Mouse (Mus musculus) stomach, postnatal 0 days (tissue): ENCODE data around the gene Rab11fip4. TPM values are rescaled to one million over a fixed set of nuclear protein-coding genes. Genes with fewer than 3 reads are reported as not detected.

Experiments
- ATAC-seq: fragments of 200-750 bp; cut with Nextera tagmentation; 2 replicates; pipeline ENCODE4 v1.8.0; 2017; ENCODE audit not compliant: low FRiP score, low TSS enrichment
- DNase-seq: peaks from one replicate; pipeline ENCODE4 v3.0.0-alpha.2; 2016; ENCODE audit warnings: low spot score
- H3K27ac ChIP-seq: fragments of 300-500 bp; sonication (generic); replicated peaks from 2 replicates; pipeline ENCODE4 v1.5.1; 2014; ENCODE audit warnings: mild to moderate bottlenecking, control low read depth
- H3K27me3 ChIP-seq: fragments of 300-500 bp; sonication (generic); 2 replicates; pipeline ENCODE4 v1.6.1; 2014; ENCODE audit warnings: low read length; ENCODE audit not compliant: control insufficient read depth, insufficient read depth
- H3K36me3 ChIP-seq: fragments of 300-500 bp; sonication (generic); 2 replicates; pipeline ENCODE4 v1.6.1; 2014; ENCODE audit warnings: low read length, mixed read lengths; ENCODE audit not compliant: control insufficient read depth, insufficient read depth
- H3K4me1 ChIP-seq: fragments of 300-500 bp; sonication (generic); replicated peaks from 2 replicates; pipeline ENCODE4 v1.6.1; 2014; ENCODE audit warnings: antibody characterized with exemption; ENCODE audit not compliant: control insufficient read depth, insufficient read depth
- H3K4me2 ChIP-seq: fragments of 300-500 bp; sonication (generic); replicated peaks from 2 replicates; pipeline ENCODE4 v1.6.1; 2014; ENCODE audit warnings: low read depth, mild to moderate bottlenecking, control low read depth, moderate library complexity
- H3K4me3 ChIP-seq: fragments of 300-500 bp; sonication (generic); 2 replicates; pipeline ENCODE4 v1.5.1; 2014; ENCODE audit warnings: low read depth, low read length, control low read depth
- H3K9ac ChIP-seq: fragments of 300-500 bp; sonication (generic); 2 replicates; pipeline ENCODE4 v1.6.1; 2014; ENCODE audit warnings: mild to moderate bottlenecking, low read length, control low read depth, mixed read lengths
- H3K9me3 ChIP-seq: fragments of 300-500 bp; sonication (generic); 2 replicates; pipeline ENCODE4 v1.6.1; 2016; ENCODE audit warnings: low read length; ENCODE audit not compliant: control insufficient read depth
- CTCF ChIP-seq: IDR thresholded peaks from 2 replicates; pipeline ENCODE4 v1.5.1; 2016; ENCODE audit warnings: antibody characterized with exemption, low read depth, mild to moderate bottlenecking, moderate library complexity
- EP300 ChIP-seq: optimal IDR thresholded peaks from 2 replicates; pipeline ENCODE3; 2016; ENCODE audit warnings: antibody characterized with exemption
- WGBS: fragments of 180-500 bp; shearing (Covaris S2); extraction: QIAGEN DNeasy Blood & Tissue Kit; methylation state at CpG from one replicate; pipeline ENCODE4 v1.1.7; 2014; 5-methylcytosine and 5-hydroxymethylcytosine counted together
- polyA plus RNA-seq: library from polyadenylated mRNA; unstranded; fragments of >200 nt; fragmentation: Nextera tagmentation; extraction: Ambion mirVana; gene quantifications from 2 replicates; pipeline ENCODE4 v1.2.1, GENCODE M21; 2015

Rab11fip4 gene
- 0.98 and 1.7 TPM in 2 replicates for polyA plus RNA-seq

GRCm38 (mm10) chr11:79590664-79591590 lies at the start of gene Rab11fip4:
TSS of gene Rab11fip4 (plus strand) at chr11:79591212.
- Histone ChIP-seq H3K4me1 (no peaks in the 10 kb centered on the region), H3K27ac (no peak within 1 kb of the TSS), H3K27me3 (peaks cover 9% of the 10 kb centered on the region; the same call in 1 of the 2 replicates), H3K9me3 (no peaks in the 10 kb centered on the region), H3K4me2 (peak within 1 kb of the TSS; percentile 84), H3K4me3 (peak within 1 kb of the TSS; percentile 47), H3K36me3 (no peaks in the 10 kb centered on the region), H3K9ac (peak within 1 kb of the TSS; percentile 53; the same call in 1 of the 2 replicates)
- no peak for TF ChIP-seq EP300
- TF ChIP-seq CTCF: no peak
- WGBS: 2% methylated on average over 56 of the region's 98 CpGs
- DNase-seq (peak; percentile 30), ATAC-seq (peak; percentile 36; the same call in 1 of the 2 replicates)

- Histone ChIP-seq H3K27me3 (no peaks in the 10 kb centered on the region), H3K4me2 (no peak overlapping the region), H3K27ac (no peak overlapping the region), H3K4me1 (no peaks in the 10 kb centered on the region), H3K4me3 (no peak overlapping the region), H3K9ac (no peak overlapping the region), H3K9me3 (no peaks in the 10 kb centered on the region), H3K36me3 (peaks cover 10% of the 10 kb centered on the region)
- 63% methylated on average over 1 of the region's 1 CpGs for WGBS
- TF ChIP-seq CTCF (no peak), EP300 (no peak)
- ATAC-seq (no peak), DNase-seq (no peak)
Measured at GRCm38 (mm10) chr11:79552622-79553021, 38.4 kb upstream of the Rab11fip4 start.

GRCm38 (mm10) chr11:79560536-79560935 lies 30.5 kb upstream of the Rab11fip4 start:
- no peak overlapping the region for H3K4me3 ChIP-seq
- H3K4me2 ChIP-seq: no peak overlapping the region
- no peak overlapping the region for H3K9ac ChIP-seq
- H3K9me3 ChIP-seq: no peaks in the 10 kb centered on the region
- no peaks in the 10 kb centered on the region for H3K27me3 ChIP-seq
- TF ChIP-seq CTCF (no peak), EP300 (no peak)
- 81% methylated on average over 4 of the region's 4 CpGs for WGBS
- DNase-seq: no peak
- no peak overlapping the region for H3K27ac ChIP-seq
- H3K36me3 ChIP-seq: peaks cover 8% of the 10 kb centered on the region; the same call in 1 of the 2 replicates
- ATAC-seq: no peak
- no peaks in the 10 kb centered on the region for H3K4me1 ChIP-seq

- DNase-seq: no peak
- Histone ChIP-seq H3K27ac (no peak overlapping the region), H3K36me3 (peaks cover 5% of the 10 kb centered on the region; the same call in 1 of the 2 replicates), H3K9me3 (no peaks in the 10 kb centered on the region), H3K4me2 (no peak overlapping the region), H3K27me3 (no peaks in the 10 kb centered on the region), H3K4me3 (no peak overlapping the region), H3K9ac (no peak overlapping the region), H3K4me1 (no peaks in the 10 kb centered on the region)
- ATAC-seq: no peak
- 91% methylated on average over 7 of the region's 7 CpGs for WGBS
- no peak for TF ChIP-seq CTCF
- no peak for TF ChIP-seq EP300
Measured at GRCm38 (mm10) chr11:79563493-79563892, 27.5 kb upstream of the Rab11fip4 start.

- WGBS: 51% methylated on average over 1 of the region's 1 CpGs
- Histone ChIP-seq H3K4me1 (no peaks in the 10 kb centered on the region), H3K27me3 (no peaks in the 10 kb centered on the region), H3K4me3 (no peak overlapping the region), H3K9ac (no peak overlapping the region), H3K4me2 (no peak overlapping the region), H3K9me3 (no peaks in the 10 kb centered on the region), H3K36me3 (peaks cover 9% of the 10 kb centered on the region; the same call in 1 of the 2 replicates), H3K27ac (no peak overlapping the region)
- TF ChIP-seq EP300 (no peak), CTCF (peak; percentile 24; the same call in 1 of the 2 replicates)
- ATAC-seq: no peak
- DNase-seq: no peak
Measured at GRCm38 (mm10) chr11:79566947-79567346, 24.1 kb upstream of the Rab11fip4 start.
